Mouse (Mus musculus) ZHBTc4 (cell line): Measurements from ENCODE around the gene Rell1.

Experiments used
- DNase-seq: peaks from one replicate; pipeline ENCODE4 v3.0.0-alpha.2; 2011; ENCODE audit warnings: low read depth, low spot score

Gene Rell1

GRCm38 (mm10) chr5:63953401-63954032 lies 15.2 kb downstream of the Rell1 start:
- peak; percentile 72 for DNase-seq

- DNase-seq = no peak
Observed at GRCm38 (mm10) chr5:63952039-63952438, 16.7 kb downstream of the Rell1 start.

- DNase-seq = no peak
Observed at GRCm38 (mm10) chr5:63951421-63951911, 17.2 kb downstream of the Rell1 start.

- DNase-seq = no peak
Observed at GRCm38 (mm10) chr5:63949195-63949594, 19.5 kb downstream of the Rell1 start.

GRCm38 (mm10) chr5:63947526-63947925 lies 21.2 kb downstream of the Rell1 start:
- DNase-seq = no peak

GRCm38 (mm10) chr5:63943291-63943690 lies 25.4 kb downstream of the Rell1 start:
- DNase-seq = no peak

- DNase-seq = no peak
Observed at GRCm38 (mm10) chr5:63941891-63942290, 26.8 kb downstream of the Rell1 start.

- DNase-seq = no peak
Observed at GRCm38 (mm10) chr5:63938575-63938974, 30.1 kb downstream of the Rell1 start.

- DNase-seq = peak; percentile 56
Observed at GRCm38 (mm10) chr5:63936740-63937139, 32.0 kb downstream of the Rell1 start.

- DNase-seq = no peak
Observed at GRCm38 (mm10) chr5:63935581-63935980, 33.1 kb downstream of the Rell1 start.

GRCm38 (mm10) chr5:63932829-63933228 lies 35.9 kb downstream of the Rell1 start:
- peak; percentile 97 for DNase-seq

- peak; percentile 89 for DNase-seq
Observed at GRCm38 (mm10) chr5:63930824-63931358, 37.8 kb downstream of the Rell1 start.

GRCm38 (mm10) chr5:63925035-63925628 lies 43.6 kb downstream of the Rell1 start:
- no peak for DNase-seq

GRCm38 (mm10) chr5:63923305-63924025 lies 45.2 kb downstream of the Rell1 start:
- DNase-seq = no peak

- DNase-seq = peak; percentile 38
Observed at GRCm38 (mm10) chr5:63918201-63918600, 50.5 kb downstream of the Rell1 start.

GRCm38 (mm10) chr5:63916457-63917139 lies 52.1 kb downstream of the Rell1 start:
- no peak for DNase-seq

- no peak for DNase-seq
Observed at GRCm38 (mm10) chr5:63914896-63915295, 53.8 kb downstream of the Rell1 start.

GRCm38 (mm10) chr5:63910171-63910960 lies 58.3 kb downstream of the Rell1 start:
- DNase-seq = peak; percentile 53

GRCm38 (mm10) chr5:63907513-63907912 lies 61.2 kb downstream of the Rell1 start:
- DNase-seq = no peak

GRCm38 (mm10) chr5:63906149-63907093 lies 62.3 kb downstream of the Rell1 start:
- DNase-seq = peak; percentile 82
